Mouse (Mus musculus) neural tube, embryonic 14.5 days (tissue): Measurements from ENCODE around the gene 4921507P07Rik. TPM values are rescaled to one million over a fixed set of nuclear protein-coding genes. Genes with fewer than 3 reads are reported as not detected.
A peak's percentile ranks its signal among the peaks of the same experiment; 100 is the strongest.
"Not testable (repeated sequence)": the region's sequence is repeated elsewhere in the genome, so short reads cannot be mapped to it uniquely, and the experiment has no call there.

Source experiments
- ATAC-seq: fragments of 200-750 bp; cut with Nextera tagmentation; 2 replicates; pipeline ENCODE4 v1.8.0; 2017; ENCODE audit warnings: low read depth, mild to moderate bottlenecking, moderate TSS enrichment, moderate library complexity
- H3K27ac ChIP-seq: fragments of 300-500 bp; sonication (generic); 2 replicates; pipeline ENCODE4 v1.5.1; 2014; ENCODE audit warnings: low read depth, mild to moderate bottlenecking, control low read depth, low read length, moderate library complexity, mixed read lengths
- H3K27me3 ChIP-seq: fragments of 300-500 bp; sonication (generic); 2 replicates; pipeline ENCODE4 v1.6.1; 2014; ENCODE audit warnings: low read length; ENCODE audit not compliant: control insufficient read depth, insufficient read depth
- H3K36me3 ChIP-seq: fragments of 300-500 bp; sonication (generic); 2 replicates; pipeline ENCODE4 v1.6.1; 2014; ENCODE audit warnings: low read length, mixed read lengths; ENCODE audit not compliant: control insufficient read depth, insufficient read depth
- H3K4me1 ChIP-seq: fragments of 300-500 bp; sonication (generic); 2 replicates; pipeline ENCODE4 v1.6.1; 2014; ENCODE audit warnings: low read length; ENCODE audit not compliant: control insufficient read depth, insufficient read depth
- H3K4me2 ChIP-seq: fragments of 300-500 bp; sonication (generic); 2 replicates; pipeline ENCODE4 v1.6.1; 2014; ENCODE audit warnings: mild to moderate bottlenecking, low read depth, low read length, control low read depth
- H3K4me3 ChIP-seq: fragments of 300-500 bp; sonication (generic); 2 replicates; pipeline ENCODE4 v1.5.1; 2014; ENCODE audit warnings: low read depth, low read length, control low read depth, mixed read lengths
- H3K9ac ChIP-seq: fragments of 300-500 bp; sonication (generic); replicated peaks from 2 replicates; pipeline ENCODE4 v1.6.1; 2014; ENCODE audit warnings: low read depth, mild to moderate bottlenecking, control low read depth, low read length, mixed read lengths
- H3K9me3 ChIP-seq: fragments of 300-500 bp; sonication (generic); 2 replicates; pipeline ENCODE4 v1.6.1; 2016; ENCODE audit warnings: low read length; ENCODE audit not compliant: control insufficient read depth
- WGBS: fragments of 180-500 bp; shearing (Covaris S2); extraction: QIAGEN DNeasy Blood & Tissue Kit; methylation state at CpG from one replicate; pipeline ENCODE4 v1.1.7; 2014; 5-methylcytosine and 5-hydroxymethylcytosine counted together
- polyA plus RNA-seq: library from polyadenylated mRNA; unstranded; fragments of >200 nt; fragmentation: Nextera tagmentation; extraction: Ambion mirVana; gene quantifications from 2 replicates; pipeline ENCODE4 v1.2.1, GENCODE M21; 2014

4921507P07Rik gene
- polyA plus RNA-seq, 1 experiment from 2014 or later, result 3.1 TPM

DNA sequence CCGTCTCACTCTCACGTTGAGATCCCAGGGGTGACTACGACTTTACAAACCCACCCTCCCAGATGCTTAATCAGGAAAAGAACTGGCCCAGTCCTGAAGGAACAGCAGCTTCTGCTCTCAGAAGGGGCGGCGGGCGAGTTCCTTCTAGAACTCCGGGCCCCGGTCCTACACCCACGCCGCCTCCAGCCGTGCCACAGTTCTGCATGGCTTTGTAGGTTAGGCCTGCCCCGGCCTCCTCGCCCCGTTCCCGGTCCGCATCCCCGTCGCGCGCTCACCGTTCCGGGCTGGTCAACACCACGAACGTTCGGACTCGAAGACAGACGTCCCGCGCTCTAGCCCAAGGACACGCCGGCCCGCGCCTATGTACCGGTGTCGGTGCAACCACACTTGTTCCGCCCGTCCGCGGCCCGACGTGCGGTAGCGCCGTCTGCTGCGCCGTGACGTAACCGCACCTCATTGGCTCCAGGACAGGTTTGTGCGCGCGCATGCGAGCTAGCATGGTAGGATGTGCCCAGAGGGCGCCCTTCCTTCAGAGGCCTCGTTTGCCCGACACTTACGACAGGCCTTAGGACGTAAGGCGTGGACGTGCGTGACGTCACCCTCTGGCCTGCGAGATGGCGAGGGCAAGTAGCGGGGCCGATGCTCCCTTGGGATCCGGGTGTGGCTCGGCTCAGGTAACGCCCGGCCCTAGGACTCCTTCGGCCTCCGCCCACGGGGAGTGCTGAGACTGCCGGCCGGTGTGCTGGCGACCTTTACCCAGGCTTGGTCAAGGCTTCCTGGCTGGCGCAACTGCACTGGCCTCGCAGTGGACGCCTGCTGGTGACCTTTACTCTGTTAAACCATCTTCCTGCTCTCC is 30.1 kb downstream of the 4921507P07Rik start, which contains the start of gene Cycs:
Gene Cycs (minus strand): TSS at position 398 of the 856 bp plus-strand sequence.
- Histone ChIP-seq H3K36me3 (peaks cover 8% of the 10 kb centered on the region), H3K27ac (peak within 1 kb of the TSS; percentile 86), H3K9ac (peak within 1 kb of the TSS; percentile 74), H3K27me3 (no peaks in the 10 kb centered on the region), H3K4me1 (peaks cover 4% of the 10 kb centered on the region; the same call in 1 of the 2 replicates), H3K4me3 (peak within 1 kb of the TSS; percentile 62), H3K9me3 (no peaks in the 10 kb centered on the region), H3K4me2 (peak within 1 kb of the TSS; percentile 78)
- WGBS, result under 1% methylated on average over 74 of the region's 78 CpGs
- peak; percentile 98 for ATAC-seq

DNA sequence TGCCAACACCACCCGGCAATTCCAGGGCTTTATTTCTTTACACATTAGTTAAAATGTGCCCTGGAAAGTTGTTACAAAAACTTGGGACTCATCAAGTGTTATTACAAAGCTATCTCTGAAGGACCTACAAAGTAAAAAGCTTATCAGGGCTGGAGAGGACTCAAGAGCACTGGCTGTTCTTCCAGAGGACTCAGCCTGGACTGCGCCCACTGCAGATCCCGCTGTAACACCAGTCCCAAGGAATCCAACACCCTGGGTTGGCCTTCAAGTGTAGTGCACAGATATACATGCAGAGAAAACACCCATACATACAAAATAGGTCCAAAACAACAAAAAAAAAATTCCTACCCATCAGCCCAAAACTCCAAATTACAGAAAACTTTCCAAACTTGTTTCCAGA is 32.8 kb downstream of the 4921507P07Rik start:
- H3K4me2 ChIP-seq, result no peak overlapping the region
- H3K9ac ChIP-seq, result no peak overlapping the region
- no peak overlapping the region for H3K27ac ChIP-seq
- peaks cover 8% of the 10 kb centered on the region for H3K36me3 ChIP-seq
- no peaks in the 10 kb centered on the region for H3K9me3 ChIP-seq
- H3K4me3 ChIP-seq, result no peak overlapping the region
- peaks cover 4% of the 10 kb centered on the region; the same call in 1 of the 2 replicates for H3K4me1 ChIP-seq
- no peak for ATAC-seq
- WGBS, result 95% methylated on average over 3 of the region's 3 CpGs
- H3K27me3 ChIP-seq, result no peaks in the 10 kb centered on the region

DNA sequence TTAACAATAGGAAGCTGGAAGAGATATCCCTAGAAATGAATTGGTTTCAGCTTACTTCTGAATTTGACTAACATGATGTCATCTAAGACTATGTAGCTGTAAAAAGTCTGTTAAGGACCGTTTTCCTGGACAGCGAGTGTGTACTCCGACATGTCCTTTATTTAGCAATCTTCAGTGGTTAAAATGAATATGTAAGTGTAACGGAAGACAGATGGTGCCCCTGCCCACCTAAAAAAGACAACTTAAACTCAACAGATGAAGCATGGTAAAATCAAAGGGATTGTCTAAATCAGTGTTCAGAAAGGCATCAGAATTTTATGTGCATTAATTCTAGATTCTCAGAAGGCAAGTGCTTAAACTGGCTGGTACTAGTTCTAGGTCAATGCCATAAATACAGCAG is 34.0 kb downstream of the 4921507P07Rik start:
- no peak overlapping the region for H3K4me3 ChIP-seq
- H3K4me1 ChIP-seq, result peaks cover 4% of the 10 kb centered on the region; the same call in 1 of the 2 replicates
- no peak overlapping the region for H3K9ac ChIP-seq
- ATAC-seq, result no peak
- no peak overlapping the region for H3K4me2 ChIP-seq
- H3K36me3 ChIP-seq, result peaks cover 8% of the 10 kb centered on the region
- no peaks in the 10 kb centered on the region for H3K9me3 ChIP-seq
- 97% methylated on average over 4 of the region's 4 CpGs for WGBS
- no peaks in the 10 kb centered on the region for H3K27me3 ChIP-seq
- no peak overlapping the region for H3K27ac ChIP-seq

DNA sequence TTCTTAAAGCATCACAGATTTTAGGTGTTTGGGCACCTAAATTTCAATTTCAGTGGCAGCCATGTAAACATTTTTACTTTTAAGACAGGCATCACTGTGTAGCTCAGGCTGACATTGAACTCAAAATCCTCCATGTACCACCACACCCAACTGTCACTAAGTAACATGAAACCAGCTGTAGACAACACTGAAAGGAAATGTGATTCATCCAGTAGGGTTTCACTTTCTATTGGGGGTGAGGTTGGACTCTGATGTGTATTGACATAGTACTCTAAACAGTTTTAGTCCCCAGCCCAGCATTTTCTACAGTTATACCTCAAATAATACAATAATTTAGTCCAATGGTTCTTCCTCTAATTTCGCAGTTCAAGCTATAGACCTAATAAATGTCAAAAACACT is 35.7 kb downstream of the 4921507P07Rik start:
- Histone ChIP-seq H3K36me3 (peaks cover 8% of the 10 kb centered on the region), H3K4me3 (no peak overlapping the region), H3K4me1 (no peaks in the 10 kb centered on the region), H3K4me2 (no peak overlapping the region), H3K9me3 (no peaks in the 10 kb centered on the region), H3K27me3 (no peaks in the 10 kb centered on the region), H3K9ac (no peak overlapping the region), H3K27ac (no peak overlapping the region)
- WGBS, result 100% methylated on average over 1 of the region's 1 CpGs
- no peak for ATAC-seq

DNA sequence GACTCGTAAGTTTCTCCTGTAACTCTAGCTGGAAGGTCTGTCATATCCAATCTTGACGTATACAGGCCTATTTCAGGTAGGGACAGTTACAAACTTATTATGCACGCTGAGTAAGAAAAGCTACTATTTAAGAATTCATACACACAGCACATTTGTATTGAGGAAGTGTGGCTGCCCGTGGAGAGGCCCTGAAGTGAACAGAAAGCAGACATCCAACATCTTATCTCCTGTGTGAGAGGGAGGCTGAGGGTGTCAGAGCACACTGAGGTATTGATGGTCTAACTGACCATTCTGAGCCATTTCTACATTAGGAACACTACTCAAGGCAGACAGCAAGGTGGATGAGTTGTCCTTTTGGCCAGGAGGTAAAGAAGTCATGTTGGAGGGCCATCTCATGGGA is 37.6 kb downstream of the 4921507P07Rik start:
- H3K4me3 ChIP-seq, result no peak overlapping the region
- no peak for ATAC-seq
- H3K36me3 ChIP-seq, result peaks cover 4% of the 10 kb centered on the region
- no peak overlapping the region for H3K27ac ChIP-seq
- 87% methylated on average over 4 of the region's 4 CpGs for WGBS
- H3K9ac ChIP-seq, result no peak overlapping the region
- no peaks in the 10 kb centered on the region for H3K9me3 ChIP-seq
- H3K4me1 ChIP-seq, result no peaks in the 10 kb centered on the region
- no peak overlapping the region for H3K4me2 ChIP-seq
- no peaks in the 10 kb centered on the region for H3K27me3 ChIP-seq

DNA sequence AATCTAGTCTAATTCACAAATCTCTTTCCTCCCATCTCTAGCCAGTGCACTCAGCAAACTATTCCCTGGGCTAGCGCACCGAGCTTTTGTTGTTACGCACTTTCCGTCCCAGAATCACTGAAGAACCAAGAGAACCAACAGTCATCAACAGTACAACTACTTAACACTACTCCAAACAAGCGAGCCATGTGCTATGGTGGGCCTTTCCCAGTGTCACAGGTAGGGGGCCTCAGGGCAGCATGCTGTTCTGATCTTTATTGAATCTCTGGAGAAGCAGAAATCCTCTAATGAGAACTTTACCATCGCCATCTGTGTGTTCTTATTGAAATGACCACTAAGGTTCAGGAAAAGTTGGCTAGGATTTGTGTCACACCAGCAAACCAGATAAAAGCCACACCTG is 38.9 kb downstream of the 4921507P07Rik start:
- H3K9ac ChIP-seq, result no peak overlapping the region
- no peak overlapping the region for H3K27ac ChIP-seq
- no peaks in the 10 kb centered on the region for H3K4me1 ChIP-seq
- WGBS, result 90% methylated on average over 6 of the region's 6 CpGs
- H3K27me3 ChIP-seq, result no peaks in the 10 kb centered on the region
- H3K36me3 ChIP-seq, result no peaks in the 10 kb centered on the region
- H3K4me3 ChIP-seq, result no peak overlapping the region
- H3K9me3 ChIP-seq, result no peaks in the 10 kb centered on the region
- no peak for ATAC-seq
- H3K4me2 ChIP-seq, result no peak overlapping the region

DNA sequence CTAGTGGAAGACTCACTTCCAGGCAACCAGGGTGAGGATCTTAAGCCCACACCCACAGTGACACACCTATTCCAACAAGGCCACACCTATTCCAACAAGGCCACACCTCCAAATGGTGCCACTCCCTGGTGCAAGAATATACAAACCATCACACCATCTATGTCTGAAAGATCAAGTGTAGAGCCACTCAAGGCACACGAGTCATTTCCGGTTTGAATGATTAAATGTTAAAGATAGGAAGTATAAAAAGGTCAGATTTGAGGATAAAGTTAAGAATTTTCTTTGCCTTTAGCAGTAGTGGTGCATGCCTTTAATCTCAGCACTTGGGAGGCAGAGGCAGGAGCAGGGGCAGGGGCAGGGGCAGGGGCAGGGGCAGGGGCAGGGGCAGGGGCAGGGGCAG is 42.2 kb downstream of the 4921507P07Rik start:
- H3K9me3 ChIP-seq, ATAC-seq, H3K4me2 ChIP-seq, H3K4me1 ChIP-seq, H3K36me3 ChIP-seq, H3K9ac ChIP-seq, H3K27ac ChIP-seq, H3K27me3 ChIP-seq, H3K4me3 ChIP-seq: not testable (repeated sequence)
- 95% methylated on average over 2 of the region's 2 CpGs for WGBS

DNA sequence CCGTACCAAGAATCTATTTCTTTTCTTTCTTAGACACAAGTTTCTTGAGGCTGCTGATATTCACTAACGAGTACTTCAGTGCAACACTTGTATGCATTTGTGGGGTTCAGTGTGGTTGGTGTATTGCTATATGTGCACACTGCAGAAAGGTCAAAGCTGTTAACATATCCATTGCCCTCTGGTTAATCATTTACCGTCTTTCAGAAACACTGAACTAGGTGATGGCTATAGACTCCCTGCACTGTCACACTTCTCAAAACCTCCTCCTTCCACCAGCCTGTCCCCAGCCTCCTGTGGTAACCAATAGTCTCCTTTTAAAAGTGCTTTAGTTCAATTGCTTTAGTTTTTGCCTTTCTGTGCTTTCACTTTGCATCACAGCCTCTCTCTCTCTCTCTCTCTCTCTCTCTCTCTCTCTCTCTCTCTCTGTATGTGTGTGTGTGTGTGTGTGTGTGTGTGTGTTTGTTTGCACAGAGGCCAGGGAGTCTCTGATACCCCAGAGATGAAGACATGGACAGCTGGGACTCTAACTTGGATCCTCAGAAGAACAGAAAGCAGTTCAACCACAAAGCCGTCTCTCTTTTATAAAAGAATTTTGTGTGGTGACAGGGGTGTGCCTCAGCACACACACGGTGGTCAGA is 43.4 kb downstream of the 4921507P07Rik start:
- Histone ChIP-seq H3K4me1 (no peaks in the 10 kb centered on the region), H3K4me2 (no peak overlapping the region), H3K9ac (no peak overlapping the region), H3K9me3 (no peaks in the 10 kb centered on the region), H3K36me3 (no peaks in the 10 kb centered on the region), H3K27ac (no peak overlapping the region), H3K4me3 (no peak overlapping the region), H3K27me3 (no peaks in the 10 kb centered on the region)
- 81% methylated on average over 5 of the region's 5 CpGs for WGBS
- no peak for ATAC-seq

DNA sequence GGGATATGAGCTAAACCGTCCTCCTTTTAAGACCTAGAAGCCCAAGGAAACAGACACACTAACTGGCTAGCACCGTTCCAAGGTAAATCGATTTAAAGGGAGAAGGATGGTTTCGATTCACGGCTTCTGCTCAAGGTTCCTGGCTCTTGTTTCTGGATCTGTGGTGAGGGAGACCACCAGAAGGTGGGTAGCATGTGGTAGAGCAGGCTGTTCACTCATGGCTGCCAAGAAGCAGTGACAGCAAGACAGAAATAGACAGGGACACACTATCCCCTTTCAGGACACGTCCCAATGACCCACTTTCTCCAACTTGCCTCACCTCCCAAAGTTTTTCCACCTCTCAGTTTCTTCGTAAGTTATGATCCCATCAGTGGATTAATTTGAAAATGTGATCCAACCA is 46.6 kb downstream of the 4921507P07Rik start:
- no peak for ATAC-seq
- H3K9me3 ChIP-seq, result no peaks in the 10 kb centered on the region

More for the DNA sequence above, 46.6 kb downstream of the 4921507P07Rik start:
- Histone ChIP-seq H3K9ac (no peak overlapping the region), H3K4me2 (no peak overlapping the region), H3K4me3 (no peak overlapping the region), H3K27me3 (no peaks in the 10 kb centered on the region), H3K27ac (no peak overlapping the region), H3K4me1 (no peaks in the 10 kb centered on the region), H3K36me3 (no peaks in the 10 kb centered on the region)
- 86% methylated on average over 7 of the region's 7 CpGs for WGBS
